Mouse (Mus musculus) heart, postnatal 14 days (tissue): ENCODE data around the gene Sugp1. TPM values are rescaled to one million over a fixed set of nuclear protein-coding genes. Genes with fewer than 3 reads are reported as not detected.
"Not testable (repeated sequence)": the region's sequence is repeated elsewhere in the genome, so short reads cannot be mapped to it uniquely, and the experiment has no call there.

Source experiments
- DNase-seq, 2 experiments: peaks; one replicate each; pipeline ENCODE4 v3.0.0; 2021 to 2022
- intact Hi-C: fragments of 180-260 bp; cut with DNase I; formaldehyde crosslinking; loops from one replicate; pipeline ENCODE4 v1.15.1; 2025
- total RNA-seq, 2 experiments: library from RNA; stranded (reverse); gene quantifications; 2 replicates each; pipeline ENCODE4 v1.2.3; 2021

Gene Sugp1
- total RNA-seq, 2 experiments from 2014 or later: 19.1 to 19.4 TPM

- no peak for DNase-seq
- intact Hi-C loops: no loop called here
These were observed 4.6 kb upstream of the Sugp1 start for GRCm38 (mm10) chr8:70037994-70038393.

GRCm38 (mm10) chr8:70041885-70042546 is 597 bp upstream of the Sugp1 start:
- intact Hi-C loops: no loop called here
- peak in 1 of 2 experiments; percentile 41 for DNase-seq

GRCm38 (mm10) chr8:70043996-70044395 is 1.4 kb downstream of the Sugp1 start:
- no peak for DNase-seq
- intact Hi-C loops: no loop called here

- DNase-seq: no peak
- intact Hi-C loops: no loop called here
These were observed 7.0 kb downstream of the Sugp1 start for GRCm38 (mm10) chr8:70049662-70050061.

- intact Hi-C loops, DNase-seq: not testable (repeated sequence)
These were observed 7.8 kb downstream of the Sugp1 start for GRCm38 (mm10) chr8:70050434-70050833.

GRCm38 (mm10) chr8:70057721-70058120 is 15.1 kb downstream of the Sugp1 start:
- no peak for DNase-seq
- intact Hi-C loops: no loop called here

- intact Hi-C loops: no loop called here
These were observed 29.3 kb downstream of the Sugp1 start for GRCm38 (mm10) chr8:70071836-70072440.

GRCm38 (mm10) chr8:70072441-70073069 is 29.9 kb downstream of the Sugp1 start, which contains the start of gene Tm6sf2:
Gene Tm6sf2, plus strand, starts transcription at chr8:70072924.
- intact Hi-C loops: no loop called here
- DNase-seq: peak; percentile 59 to 68

More at GRCm38 (mm10) chr8:70071836-70072440, 29.3 kb downstream of the Sugp1 start:
- DNase-seq: peak in 1 of 2 experiments; percentile 7

- intact Hi-C loops: no loop called here
- DNase-seq: no peak
These were observed 30.5 kb downstream of the Sugp1 start for GRCm38 (mm10) chr8:70073120-70073519.

GRCm38 (mm10) chr8:70073682-70074081 is 31.1 kb downstream of the Sugp1 start:
- DNase-seq: no peak
- intact Hi-C loops: no loop called here

- intact Hi-C loops: no loop called here
- no peak for DNase-seq
These were observed 39.4 kb downstream of the Sugp1 start for GRCm38 (mm10) chr8:70081976-70082375.

GRCm38 (mm10) chr8:70083285-70083684 is 40.7 kb downstream of the Sugp1 start, which contains the start of gene Hapln4:
Gene Hapln4, plus strand, starts transcription at chr8:70083457.
- intact Hi-C loops: no loop called here
- peak; percentile 40 to 45 for DNase-seq

GRCm38 (mm10) chr8:70084191-70085065 is 41.8 kb downstream of the Sugp1 start:
- intact Hi-C loops: loop anchor here (5.0 kb wide), 1 partner anchor 83 kb away; no protein-coding TSS in a partner anchor
- DNase-seq: no peak

- DNase-seq: no peak
- intact Hi-C loops: loop anchor here (5.0 kb wide), 1 partner anchor 81 kb away; no protein-coding TSS in a partner anchor
These were observed 43.5 kb downstream of the Sugp1 start for GRCm38 (mm10) chr8:70086151-70086550.

- DNase-seq: no peak
- intact Hi-C loops: loop anchor here (5.0 kb wide), 1 partner anchor 80 kb away; no protein-coding TSS in a partner anchor
These were observed 44.6 kb downstream of the Sugp1 start for GRCm38 (mm10) chr8:70087237-70087636.

- intact Hi-C loops: loop anchor here (1.0 to 5.0 kb wide), 2 partner anchors 79 to 135 kb away; no protein-coding TSS in a partner anchor
These were observed 45.4 kb downstream of the Sugp1 start for GRCm38 (mm10) chr8:70087836-70088650.

GRCm38 (mm10) chr8:70089296-70089960 is 46.8 kb downstream of the Sugp1 start:
- DNase-seq: no peak
- intact Hi-C loops: loop anchor here (5.0 kb wide), 1 partner anchor 78 kb away; no protein-coding TSS in a partner anchor

More at GRCm38 (mm10) chr8:70087836-70088650, 45.4 kb downstream of the Sugp1 start:
- peak; percentile 34 to 55 for DNase-seq

GRCm38 (mm10) chr8:70092786-70093185 is 50.2 kb downstream of the Sugp1 start:
- DNase-seq: no peak
- intact Hi-C loops: no loop called here

GRCm38 (mm10) chr8:70099276-70099675 is 56.7 kb downstream of the Sugp1 start:
- intact Hi-C loops: loop anchor here (2.0 kb wide), 1 partner anchor 20 kb away; no protein-coding TSS in a partner anchor

More at GRCm38 (mm10) chr8:70099276-70099675, 56.7 kb downstream of the Sugp1 start:
- no peak for DNase-seq
